Mouse (Mus musculus): ENCODE results near the gene Mterf4. TPM values are rescaled to one million over a fixed set of nuclear protein-coding genes. Genes with fewer than 3 reads are reported as not detected.

Mterf4 gene
- total RNA-seq, 4 experiments from 2014 or later = 10.7 to 13.5 (median 11.6) TPM

- DNase-seq (ENCODE audit: low spot score in 2 of 2) = no peak
These were observed 37.5 kb downstream of the Mterf4 start for GRCm38 (mm10) chr1:93268246-93268645.

- DNase-seq (ENCODE audit: low spot score in 2 of 2) = no peak
These were observed 38.5 kb downstream of the Mterf4 start for GRCm38 (mm10) chr1:93267207-93267606.

- no peak for DNase-seq (ENCODE audit: low spot score in 2 of 2)
These were observed 48.2 kb downstream of the Mterf4 start for GRCm38 (mm10) chr1:93257560-93257959.

- DNase-seq (ENCODE audit: low spot score in 2 of 2) = no peak
These were observed 50.0 kb downstream of the Mterf4 start for GRCm38 (mm10) chr1:93255761-93256160.

- no peak for DNase-seq (ENCODE audit: low spot score in 2 of 2)
These were observed 53.1 kb downstream of the Mterf4 start for GRCm38 (mm10) chr1:93252586-93252985.

Small RNAs within 50 kb of the gene (microRNA-seq; reads per million reads assigned to microRNA genes)
- gene Mir6345 (not detected), gene Mir6901 (not detected), gene Mir6902 (not detected)

Other genes starting within 250 kb of the Mterf4 start
- gene Kif1a, start 204.0 kb downstream of the Mterf4 start, total RNA-seq (2022) = 1 to 10 TPM in 2 of 4 experiments, under 1 TPM in 2; 0.63 to 2.3 (median 1.0) TPM
- not detected for gene Agxt, start 170.7 kb downstream of the Mterf4 start, total RNA-seq (2022)
- gene 2310007B03Rik, start 145.0 kb downstream of the Mterf4 start, total RNA-seq (2022) = not detected
- gene Crocc2, start 137.2 kb downstream of the Mterf4 start, total RNA-seq (2022) = not detected
- 1 to 10 TPM; 3.0 to 3.8 (median 3.5) TPM for gene Sned1, start 70.1 kb downstream of the Mterf4 start, total RNA-seq (2022)
- gene Ppp1r7, start 36.9 kb upstream of the Mterf4 start, total RNA-seq (2022) = 10 to 100 TPM; 17.3 to 27.0 (median 22.0) TPM
- gene Pask, start 37.6 kb upstream of the Mterf4 start, total RNA-seq (2022) = under 1 TPM; 0.05 to 0.51 (median 0.29) TPM
- not detected for gene Ano7, start 68.0 kb upstream of the Mterf4 start, total RNA-seq (2022)
- gene Hdlbp, start 172.9 kb upstream of the Mterf4 start, total RNA-seq (2022) = 100 to 1,000 TPM; 315 to 387 (median 363) TPM
- gene Farp2, start 206.2 kb upstream of the Mterf4 start, total RNA-seq (2022) = 10 to 100 TPM; 12.9 to 16.0 (median 15.2) TPM